Mouse (Mus musculus): ENCODE results near the gene Hdac10.

Gene Hdac10

DNA sequence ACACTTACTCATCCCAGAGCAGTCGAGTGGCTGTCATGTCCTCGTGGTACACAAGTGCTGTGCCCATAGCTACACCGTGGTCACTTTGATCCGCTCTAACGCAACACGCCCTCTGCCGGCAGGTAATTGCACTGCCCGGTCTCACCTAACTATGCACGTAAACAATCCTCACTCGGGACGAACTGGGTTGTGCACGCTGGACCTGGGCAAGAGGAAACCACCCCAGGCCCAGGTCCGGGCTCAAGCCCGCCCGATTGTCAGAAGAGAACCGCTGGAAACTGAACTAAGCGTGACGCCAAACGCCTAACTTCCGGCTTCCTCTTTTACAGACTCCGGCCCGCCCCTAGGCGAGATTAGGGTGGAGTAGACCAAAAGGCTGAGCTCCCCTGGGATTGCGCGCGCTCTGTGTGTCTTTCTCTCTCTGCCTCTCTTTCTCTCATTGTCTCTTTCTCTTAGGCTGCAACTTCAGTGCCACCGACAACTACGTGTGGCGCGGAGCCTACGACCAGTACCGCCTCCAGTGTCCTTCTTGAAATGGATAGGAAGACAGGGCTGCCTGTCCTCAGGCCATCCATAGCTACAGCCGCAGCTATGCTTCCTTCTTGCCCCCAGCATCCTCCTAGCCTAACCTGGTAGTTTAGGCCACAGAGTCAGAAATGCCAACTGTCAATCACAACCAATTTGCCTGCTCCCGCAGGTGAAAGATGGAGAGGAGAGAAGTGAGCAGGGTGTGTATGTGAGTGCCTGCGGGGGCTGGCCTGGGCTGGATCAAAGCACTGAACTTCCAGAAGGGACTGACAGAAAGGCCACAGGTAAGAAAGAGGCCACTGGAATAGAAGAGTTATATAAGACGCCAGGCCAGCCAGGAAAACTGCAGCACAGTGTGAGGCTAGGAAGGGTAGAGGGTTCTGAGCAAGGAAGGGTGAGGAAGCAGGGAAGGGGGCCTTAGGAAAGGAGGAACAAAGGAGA is at the start of gene Hdac10:
Gene Hdac10, minus strand, starts transcription at position 319 of the 969 bp plus-strand sequence.
- DNase-seq, result peak; percentile 88

DNA sequence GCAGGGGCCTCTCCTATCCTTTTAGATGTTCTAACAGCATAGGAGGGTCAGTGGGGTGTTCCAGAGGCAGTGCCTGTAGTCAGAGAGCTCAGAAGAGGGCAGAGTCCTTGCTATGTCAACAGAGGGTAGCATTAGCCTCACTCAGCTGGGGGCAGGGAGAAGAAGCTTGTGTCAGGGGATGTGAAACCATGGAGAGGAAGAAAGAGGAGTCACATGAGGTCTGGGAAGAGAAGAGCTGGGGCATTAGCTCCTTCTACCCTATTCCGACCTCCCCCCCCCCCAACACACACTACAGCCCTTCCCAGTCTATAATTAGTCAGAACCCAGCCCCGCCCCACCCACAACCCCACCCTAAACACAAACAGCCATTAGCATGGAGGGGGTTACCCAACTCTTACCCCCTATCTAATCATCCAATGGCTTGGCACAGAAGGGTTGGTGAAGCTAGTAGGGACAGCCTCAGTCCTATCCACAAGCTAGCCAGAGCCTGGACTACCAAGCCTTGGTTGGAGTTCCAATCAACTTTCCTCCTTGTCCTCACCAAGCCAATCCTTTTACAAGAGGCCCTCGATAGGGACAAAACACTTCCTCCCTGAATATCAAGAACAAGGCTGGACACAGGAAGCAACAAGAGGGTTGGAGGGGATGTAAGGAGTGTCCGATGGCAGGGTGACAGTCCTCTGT is 49.2 kb upstream of the Hdac10 start:
- peak; percentile 62 for DNase-seq

DNA sequence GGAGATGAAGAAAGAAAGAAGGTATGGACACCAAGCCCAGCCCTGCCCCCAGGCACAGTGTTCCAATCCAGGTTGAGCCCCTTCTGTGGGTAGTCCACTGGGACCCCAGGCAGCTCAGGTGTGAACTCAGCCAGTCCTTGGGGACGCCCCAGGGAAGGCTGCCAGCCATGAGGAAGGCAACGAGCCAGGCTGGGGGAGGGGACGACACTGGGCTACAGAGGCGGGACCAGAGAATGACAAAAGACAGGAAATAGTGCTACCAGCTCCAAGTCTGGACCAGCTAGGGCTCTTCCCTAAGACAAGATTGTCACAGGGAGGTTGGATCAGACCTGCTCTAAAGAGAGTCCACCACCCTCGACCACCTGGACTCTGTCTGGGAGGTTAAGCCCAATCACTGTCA is 48.6 kb upstream of the Hdac10 start:
- DNase-seq, result peak; percentile 92

DNA sequence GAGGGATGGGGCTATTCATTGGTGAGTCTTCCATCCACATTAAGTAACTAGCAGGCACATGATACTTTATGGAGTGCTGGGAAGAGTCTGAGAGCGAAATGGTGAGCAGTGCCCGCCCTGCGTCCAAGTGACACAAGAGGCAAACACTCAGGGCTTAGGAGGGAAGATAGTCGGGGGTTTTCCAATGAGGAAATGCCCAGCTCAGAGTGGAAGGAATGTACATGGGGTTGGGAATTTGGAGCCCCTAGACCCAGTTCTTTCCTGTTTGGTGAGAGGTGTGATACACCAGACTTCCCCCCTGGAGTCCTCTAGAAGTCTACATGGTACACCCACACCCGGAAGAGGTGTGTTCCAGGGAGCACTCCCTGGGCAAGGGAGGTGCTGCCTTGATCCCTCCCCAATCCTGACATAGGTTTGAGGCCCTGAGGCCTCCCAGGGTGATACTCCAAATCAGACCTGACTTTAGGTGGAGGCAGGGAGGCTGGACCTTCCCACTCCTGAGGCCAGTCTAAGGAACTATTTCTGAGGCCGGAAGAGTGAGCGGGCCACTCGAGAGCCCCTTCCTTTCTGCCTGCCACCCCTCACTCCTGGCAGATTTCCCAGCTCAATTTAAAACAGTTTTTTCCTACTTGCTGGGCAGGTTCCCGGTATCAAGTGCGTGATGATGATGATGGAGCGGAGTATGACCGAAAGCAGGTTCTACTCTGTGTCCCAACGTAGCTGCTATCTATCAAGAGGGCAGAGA is 47.1 kb upstream of the Hdac10 start:
- no peak for DNase-seq

DNA sequence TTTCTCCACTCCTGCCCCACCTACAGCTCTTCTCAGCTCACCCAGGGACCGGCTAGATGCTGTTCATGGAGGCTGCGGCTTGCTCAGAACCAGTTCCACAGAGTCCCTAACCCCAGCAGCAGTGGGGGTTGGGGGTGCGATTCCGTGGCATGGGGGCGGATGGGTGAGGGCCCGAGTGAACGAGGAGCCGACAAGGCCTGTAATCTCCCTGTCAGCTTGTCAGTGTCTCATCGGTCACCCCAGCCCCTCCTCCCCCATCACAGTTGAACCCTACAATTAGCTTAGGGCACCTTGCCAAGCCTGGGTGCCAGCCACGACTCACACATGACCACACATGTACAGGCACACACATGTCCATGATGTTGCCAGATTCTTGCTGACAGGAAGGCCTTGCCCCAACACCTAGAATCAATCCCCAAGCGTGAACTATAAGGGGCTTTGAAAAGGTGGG is 46.4 kb upstream of the Hdac10 start:
- DNase-seq, result peak; percentile 59

DNA sequence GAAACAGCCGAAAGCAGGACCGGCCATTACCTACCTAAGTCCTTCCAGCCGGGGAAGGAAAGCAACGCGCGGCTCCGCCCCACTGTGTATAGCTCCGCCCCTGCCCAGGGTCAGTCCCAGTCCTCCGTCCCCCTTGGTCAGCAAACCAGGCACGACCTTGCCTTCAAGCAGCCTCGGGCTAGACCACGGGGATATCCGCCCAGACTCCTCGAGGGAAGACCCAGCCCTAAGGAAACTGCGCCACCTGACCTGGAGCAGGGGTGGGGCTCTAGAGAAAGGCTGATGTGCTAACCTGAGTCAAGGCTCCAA is 45.4 kb upstream of the Hdac10 start:
- DNase-seq, result peak; percentile 94

DNA sequence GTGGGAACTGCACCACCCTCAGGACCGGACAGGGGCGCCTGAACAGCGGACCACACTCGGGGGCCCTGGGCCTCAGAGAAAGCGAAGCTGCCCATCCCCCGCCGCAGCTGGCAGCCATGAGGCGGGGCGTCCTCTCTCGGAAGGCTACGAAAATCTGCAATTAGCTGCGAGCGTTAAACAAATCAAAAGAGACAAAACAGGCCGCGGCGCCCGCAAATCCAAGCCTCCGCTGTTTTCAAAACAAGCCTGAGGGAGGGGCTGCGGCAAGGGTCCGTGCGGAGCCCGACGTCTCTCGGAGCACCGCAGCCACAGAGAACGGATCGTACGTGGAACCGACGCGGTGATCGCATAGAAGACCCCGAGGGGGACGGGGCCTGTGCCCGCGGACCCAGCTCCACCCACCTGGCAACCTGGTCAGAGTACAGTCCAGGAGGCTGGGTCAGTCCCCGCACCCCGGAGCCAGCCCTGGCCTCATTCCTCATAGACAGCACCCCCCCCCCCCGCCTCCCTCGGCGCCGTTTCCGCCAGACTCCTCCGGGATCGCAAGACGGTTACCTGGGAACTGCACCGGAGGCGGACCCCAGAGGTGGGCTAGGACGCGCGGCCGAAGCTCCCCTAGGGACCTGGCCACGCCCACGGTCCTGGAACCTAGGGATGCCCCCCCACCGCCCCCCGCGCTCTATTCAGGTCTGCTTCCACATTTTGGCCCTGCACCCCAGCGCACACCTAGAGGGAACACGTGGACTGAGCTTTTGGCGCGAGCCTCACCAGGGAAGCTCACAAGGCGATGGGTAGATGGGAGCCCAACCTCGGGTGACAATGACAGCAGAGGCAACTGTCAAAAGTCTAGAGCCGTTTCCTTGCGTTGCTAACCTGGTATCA is 44.8 kb upstream of the Hdac10 start:
- peak; percentile 77 for DNase-seq

DNA sequence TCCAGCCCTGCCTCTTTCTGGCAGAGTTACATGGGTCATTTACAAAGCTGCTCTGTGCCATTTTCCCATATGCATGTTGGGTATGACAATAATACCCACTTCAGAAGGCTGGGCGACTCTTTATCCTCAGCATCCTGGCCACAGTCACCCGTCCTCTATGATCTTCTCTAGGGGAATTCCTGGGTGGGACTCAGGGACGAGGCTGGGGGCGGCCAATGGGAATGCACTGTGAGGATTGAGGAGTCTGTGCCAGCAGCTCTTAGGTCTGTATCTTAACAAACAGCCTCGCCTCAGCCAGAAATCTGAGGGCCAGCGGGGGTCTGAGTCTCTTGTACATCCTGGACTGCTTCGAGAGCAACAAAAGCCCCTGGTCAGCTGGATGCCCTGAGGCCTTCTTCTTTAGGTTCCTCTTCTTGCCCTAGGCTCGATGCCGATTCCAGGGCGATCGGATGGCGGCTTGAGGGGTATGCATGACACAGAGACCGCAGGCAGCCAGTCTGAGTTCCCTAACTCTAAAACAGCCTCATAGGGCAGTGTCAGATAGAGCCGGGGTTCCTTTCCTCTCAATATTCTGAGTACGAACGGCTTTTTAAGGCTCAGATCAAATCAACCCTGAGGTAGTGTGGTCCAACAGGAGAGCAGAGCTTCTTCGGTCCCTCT is 43.9 kb upstream of the Hdac10 start:
- DNase-seq, result no peak

DNA sequence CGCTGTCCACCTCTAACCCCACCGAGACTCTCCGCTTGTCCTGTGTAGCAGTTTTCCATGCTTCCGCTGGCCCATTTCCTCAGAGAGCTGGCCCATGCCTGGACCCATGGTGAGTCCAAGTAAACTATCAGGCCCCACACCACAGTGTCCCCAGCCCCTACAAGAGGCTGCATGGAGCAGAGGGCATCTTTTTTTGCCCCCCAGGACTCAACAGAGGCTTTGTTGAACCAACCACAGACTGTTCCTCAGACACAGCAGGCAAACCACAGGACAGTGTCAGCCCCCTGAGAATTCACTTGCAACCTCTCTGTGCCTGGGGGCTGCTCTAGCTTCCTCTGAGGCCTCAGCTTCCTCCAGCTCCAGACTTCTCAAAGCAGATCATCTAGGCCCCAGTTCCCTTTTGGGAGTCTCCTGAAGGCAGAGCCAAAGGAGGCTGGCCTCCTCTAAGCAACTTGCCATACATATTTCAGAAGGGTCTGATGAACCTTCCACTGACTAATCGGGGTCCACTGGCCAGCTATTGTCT is 43.1 kb upstream of the Hdac10 start:
- no peak for DNase-seq

DNA sequence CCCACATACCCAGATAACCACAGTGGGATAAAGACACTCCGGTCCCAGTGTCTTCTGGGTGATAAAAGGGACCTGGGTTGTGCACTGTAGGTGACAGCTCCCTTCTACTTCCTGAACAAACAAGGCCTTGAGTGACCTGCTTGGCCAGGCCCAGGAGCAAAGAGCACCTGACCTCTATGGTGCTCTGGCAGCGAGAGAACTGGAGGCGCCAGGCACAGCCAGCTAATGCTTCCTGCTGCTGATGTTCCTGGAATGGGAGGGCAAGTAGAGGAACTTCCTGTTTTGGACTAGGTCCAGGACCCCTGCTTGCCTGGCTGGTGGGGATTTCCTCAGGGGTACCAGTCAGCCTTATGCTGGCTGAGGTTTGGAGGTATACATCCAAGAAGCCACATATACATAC is 41.6 kb upstream of the Hdac10 start:
- peak; percentile 86 for DNase-seq

DNA sequence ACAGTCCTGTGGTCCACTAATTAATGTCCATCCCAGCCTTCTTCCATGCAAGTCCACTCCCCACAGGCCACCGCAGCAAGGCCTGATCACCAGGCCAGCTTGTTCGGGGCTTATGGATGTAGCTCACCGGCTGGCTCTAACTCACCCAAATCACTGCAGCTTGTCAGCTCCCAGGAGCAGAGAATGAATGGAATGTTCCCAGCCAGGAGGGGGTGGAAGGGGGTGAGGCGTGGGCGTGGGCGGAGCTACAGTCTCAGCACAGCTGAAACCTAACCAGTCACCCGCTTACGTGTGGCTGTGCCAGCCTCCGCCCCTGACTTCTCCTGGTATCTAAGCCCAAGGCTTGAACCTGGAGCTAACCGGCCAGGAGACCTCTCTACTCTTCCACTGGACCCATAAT is 40.9 kb upstream of the Hdac10 start:
- peak; percentile 97 for DNase-seq

DNA sequence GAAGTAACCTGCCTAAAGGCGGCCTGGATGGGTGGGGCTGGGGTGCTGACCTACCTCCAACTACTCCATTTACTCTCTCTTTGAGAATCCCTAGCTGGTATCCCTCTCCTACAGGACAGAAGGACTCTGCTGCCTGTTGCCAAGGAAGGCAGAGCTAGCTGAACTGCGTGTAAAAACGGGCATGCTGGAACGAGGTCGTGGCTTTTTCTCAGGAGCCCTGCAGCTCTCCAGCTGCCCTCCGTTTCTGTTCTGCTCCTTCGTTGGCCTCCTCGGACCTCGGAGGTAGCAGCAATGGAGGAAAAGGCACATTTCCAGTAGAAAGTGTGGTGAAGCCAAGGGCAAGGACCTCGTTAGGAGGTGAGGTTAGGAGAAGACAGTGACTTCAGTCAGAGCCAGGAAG is 40.4 kb upstream of the Hdac10 start:
- DNase-seq, result no peak

DNA sequence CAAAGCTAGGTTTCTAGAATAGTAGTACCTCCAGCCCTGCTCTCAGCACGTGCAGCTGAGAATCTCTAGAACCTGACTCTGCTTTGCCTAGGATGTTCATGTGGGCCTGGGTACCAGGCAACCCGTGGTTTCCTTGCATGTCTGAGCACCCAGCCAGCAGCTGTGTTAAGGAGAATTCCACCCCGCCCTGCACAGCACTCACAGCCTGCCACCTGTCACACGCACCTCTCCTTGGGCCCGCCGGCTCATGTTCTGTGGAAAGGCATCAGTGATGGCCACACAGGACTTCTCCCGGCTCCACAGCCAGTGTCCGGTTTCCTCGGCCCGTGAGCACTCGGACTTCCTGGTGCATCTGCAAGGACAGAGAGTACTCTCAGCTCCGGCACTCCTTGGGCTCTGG is 37.0 kb upstream of the Hdac10 start:
- DNase-seq, result no peak

DNA sequence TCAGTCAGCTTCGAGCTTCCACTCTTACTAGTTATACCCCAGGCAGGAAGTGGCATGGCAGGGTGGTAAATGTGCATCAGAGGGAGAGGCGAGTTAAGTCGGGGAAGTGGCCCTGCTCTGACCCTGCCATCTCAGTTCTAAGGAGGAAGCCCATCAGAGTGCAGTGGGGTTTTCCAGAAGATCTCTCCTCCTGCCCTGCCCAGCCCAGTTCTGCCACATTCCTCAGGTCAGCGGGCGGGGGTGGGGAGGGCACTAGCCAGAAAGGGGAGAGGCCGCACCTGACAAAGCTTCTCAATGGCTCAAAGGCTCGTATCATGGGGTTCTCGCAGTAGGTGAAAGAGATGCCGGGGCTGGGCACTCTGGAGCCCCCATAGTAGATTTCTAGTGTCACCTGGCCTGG is 32.9 kb upstream of the Hdac10 start:
- no peak for DNase-seq

DNA sequence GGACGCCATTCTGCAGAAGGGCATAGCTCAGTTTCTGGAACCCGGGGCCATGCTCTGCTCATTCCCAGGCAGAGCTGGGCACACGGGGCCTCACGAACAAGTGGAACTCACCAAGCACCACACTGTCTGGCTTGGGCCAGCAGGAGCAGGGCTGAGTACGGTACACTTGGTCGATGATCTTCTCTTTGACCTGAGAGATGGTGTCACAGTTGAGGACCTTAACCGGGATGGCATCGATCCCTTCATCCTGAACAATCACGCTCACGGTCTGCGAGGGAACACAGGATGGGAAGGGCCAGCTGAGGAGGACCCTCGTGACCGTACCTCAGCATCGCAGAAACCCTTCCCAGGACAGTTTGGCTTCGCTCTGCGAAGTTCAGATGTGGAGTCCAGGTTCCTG is 30.0 kb upstream of the Hdac10 start:
- no peak for DNase-seq

DNA sequence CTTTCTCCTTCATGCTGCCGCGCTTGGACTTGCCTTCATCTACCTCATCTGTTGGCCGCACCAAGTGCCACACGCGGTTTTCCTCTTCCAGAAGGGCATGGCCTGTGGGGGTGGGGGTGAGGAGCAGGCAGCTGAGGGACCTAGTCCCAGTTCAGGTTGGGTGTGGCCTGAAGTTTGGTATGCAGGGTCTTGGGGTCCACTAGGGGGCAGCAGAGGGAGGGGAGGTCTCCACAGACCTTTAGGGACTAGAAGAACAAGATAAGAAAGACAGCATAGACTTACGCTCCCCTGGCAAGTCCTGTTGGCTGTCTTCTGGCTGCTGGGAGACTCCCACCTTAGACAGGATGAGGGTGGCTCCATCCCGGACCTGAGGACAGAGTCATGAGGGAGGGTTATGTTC is 29.5 kb upstream of the Hdac10 start:
- peak; percentile 62 for DNase-seq

DNA sequence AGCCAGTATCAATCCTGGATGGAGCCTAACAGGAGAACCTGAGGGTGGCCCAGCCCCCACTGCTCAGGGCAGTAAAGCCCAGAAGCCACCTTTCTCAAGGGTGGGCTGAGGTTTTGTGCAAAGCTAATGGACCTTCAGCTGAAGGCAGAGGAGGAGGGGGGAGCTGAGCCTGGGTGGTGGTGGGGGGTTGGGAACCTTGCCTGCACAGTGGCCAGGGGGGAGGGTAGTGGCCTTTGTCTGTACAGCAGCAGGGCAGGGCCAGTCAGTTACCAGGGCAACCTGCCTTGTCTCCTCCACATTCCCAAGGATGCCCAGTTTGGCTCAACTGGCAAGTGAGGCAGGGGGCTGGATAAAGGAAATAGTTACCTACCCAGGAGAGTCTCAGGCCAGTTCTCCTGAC is 23.8 kb upstream of the Hdac10 start:
- no peak for DNase-seq

DNA sequence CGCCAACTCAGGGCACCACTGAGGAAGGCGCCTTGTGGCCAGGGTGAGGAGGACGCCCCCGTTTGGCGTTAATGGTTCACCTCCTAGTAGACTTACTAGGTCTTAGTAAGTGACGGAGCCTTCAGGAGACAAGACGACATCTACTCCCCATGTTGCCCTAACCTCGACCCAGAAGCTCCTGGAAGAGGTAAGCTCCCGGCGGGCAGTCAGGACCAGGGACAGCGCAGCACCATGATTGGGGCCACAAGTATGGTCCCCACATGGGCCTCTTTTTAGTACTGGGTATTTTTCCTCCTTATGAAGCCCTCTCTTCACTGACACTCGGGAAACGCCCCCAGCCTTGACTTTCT is 21.5 kb upstream of the Hdac10 start:
- no peak for DNase-seq

DNA sequence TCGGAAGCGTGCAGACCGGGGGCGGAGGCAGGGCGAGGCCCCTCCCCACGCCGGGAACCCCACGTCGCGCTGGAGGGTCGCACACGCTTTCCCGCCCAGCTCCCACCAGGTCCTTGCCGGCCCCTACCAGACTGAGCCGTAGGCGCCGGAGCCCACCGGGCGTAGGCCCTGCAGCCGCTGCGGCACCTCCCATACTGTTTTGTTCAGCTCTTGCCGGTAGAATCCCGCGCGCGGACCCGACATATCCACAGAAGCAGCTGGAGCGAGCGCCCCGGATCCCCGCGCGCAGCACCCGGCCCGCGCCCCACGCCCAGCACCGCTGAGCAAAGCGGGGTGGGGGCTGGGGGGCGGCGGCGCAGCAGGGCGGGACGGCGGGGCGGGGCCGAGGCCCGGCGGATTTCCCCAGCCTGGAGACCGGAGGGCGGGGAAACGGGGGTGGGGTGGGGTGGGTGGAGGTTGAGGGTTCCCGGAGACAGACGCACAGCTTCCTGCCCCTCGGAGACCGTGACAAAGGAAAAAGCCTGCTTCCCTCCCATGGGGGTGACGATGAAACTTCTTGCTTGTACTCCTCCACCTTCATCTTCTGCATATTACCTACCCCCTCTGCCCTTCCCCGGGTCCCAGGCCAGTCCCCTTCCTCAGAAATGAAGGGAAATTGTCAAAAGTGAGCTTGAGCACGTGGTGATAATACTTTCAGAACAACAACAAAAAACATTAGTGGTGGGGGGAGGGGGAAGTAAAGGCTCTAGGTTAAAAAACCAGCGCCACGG is 21.0 kb upstream of the Hdac10 start, which contains the start of gene Mapk11:
Gene Mapk11, minus strand, starts transcription at position 358 of the 770 bp plus-strand sequence.
- DNase-seq, result no peak

DNA sequence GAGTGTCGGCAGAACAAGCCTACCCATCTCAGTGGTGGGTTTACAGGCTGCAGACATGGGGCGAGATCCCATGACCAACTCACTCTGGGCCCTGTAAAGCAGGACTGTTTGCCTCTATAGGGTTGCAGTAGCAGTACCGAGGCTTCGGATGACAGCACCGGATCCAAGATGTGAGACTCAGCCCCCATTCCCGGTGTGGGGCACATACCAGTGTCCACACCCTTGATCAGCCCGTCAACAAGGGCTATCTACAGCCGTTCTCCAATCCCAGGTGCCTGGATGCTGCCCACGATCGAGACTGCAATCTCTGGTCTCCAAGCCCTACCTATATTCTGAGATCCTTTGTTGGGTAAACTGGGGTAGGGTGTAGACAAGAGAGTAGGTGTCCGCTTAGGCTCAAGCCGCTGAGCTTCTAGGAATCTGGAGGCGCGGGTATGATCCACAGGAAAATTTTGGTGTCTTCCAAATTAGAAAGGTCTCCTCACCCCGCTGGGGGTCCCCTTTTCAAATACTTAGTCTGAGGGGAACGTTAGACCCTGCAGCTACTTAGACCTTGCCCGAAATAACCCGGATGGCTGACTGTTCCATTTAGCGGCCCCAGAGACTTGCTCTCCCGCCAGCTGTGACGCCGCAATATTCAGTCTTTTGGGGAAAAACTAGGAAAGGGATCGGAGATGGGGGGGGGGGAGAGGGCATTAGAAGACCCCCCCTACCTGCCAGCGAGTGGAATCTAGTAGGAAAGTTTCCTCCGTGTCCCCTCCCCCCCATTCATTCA is 20.2 kb upstream of the Hdac10 start:
- no peak for DNase-seq
